Comparison of ENCODE assay signal across 8 mouse cellular contexts in the genomic region with DNA sequence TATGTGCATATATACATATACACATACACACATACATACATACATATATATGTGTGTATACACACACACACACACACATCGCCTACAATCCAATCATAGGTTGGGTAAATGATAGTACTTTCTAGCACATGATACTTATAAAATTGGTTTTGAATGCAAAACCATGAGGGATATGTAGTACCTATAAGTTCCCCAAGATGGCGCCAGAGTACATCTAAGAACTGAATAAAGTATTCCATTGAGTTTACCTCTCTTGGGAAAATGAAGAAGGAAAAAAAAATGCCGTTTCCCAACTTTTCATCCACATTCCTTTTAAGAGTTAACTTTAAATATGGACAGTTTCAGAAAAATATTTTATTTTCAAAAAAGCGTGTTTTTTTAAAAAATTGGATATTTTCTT.
DNase-seq lines count a peak whose midpoint lies in the region.

No protein-coding gene starts in this region.

- intact Hi-C loops in heart, postnatal 25 days (cut with DNase I), result loop anchor here (2.0 kb wide), 1 partner anchor 404 kb away; no protein-coding TSS in a partner anchor

- peak; percentile 2 to 55 for DNase-seq in heart, adult 18-20 months
- no peak for DNase-seq in heart, postnatal 25 days (ENCODE audit: low spot score)
- peak; percentile 17 for DNase-seq in right cerebral cortex, adult 18-20 months
- no peak for DNase-seq in right cerebral cortex, postnatal 25 days
- peak; percentile 48 for DNase-seq in cerebellum, adult 8-10 months
- peak; percentile 22 to 57 for DNase-seq in layer of hippocampus, postnatal 10 days (ENCODE audit: low spot score in 2 of 2)
- peak; percentile 1 for DNase-seq in thymus, postnatal 25 days
- DNase-seq in neural tube, embryonic 10.5 days (ENCODE audit: extremely low spot score, low spot score), result no peak

Comparison
In these comparisons a context has a peak if more than half of its experiments do, and no peak if none do; other contexts are left out.
1. DNase-seq: peak in heart, adult 18-20 months (2 of 2), right cerebral cortex, adult 18-20 months (single experiment), cerebellum, adult 8-10 months (single experiment), layer of hippocampus, postnatal 10 days (2 of 2) and thymus, postnatal 25 days (single experiment); none in heart, postnatal 25 days (single experiment), right cerebral cortex, postnatal 25 days (single experiment) and neural tube, embryonic 10.5 days (single experiment).